Mouse (Mus musculus) E14TG2a.4 (cell line): ENCODE results near the gene Il9r.

Experiments used
- CTCF ChIP-seq: conservative IDR thresholded peaks from 2 replicates; pipeline ENCODE4 v1.5.1; 2014; ENCODE audit warnings: low read length
- POU5F1 ChIP-seq: IDR thresholded peaks from 2 replicates; pipeline ENCODE4 v1.6.1; 2014; ENCODE audit warnings: low read length, borderline replicate concordance

DNA sequence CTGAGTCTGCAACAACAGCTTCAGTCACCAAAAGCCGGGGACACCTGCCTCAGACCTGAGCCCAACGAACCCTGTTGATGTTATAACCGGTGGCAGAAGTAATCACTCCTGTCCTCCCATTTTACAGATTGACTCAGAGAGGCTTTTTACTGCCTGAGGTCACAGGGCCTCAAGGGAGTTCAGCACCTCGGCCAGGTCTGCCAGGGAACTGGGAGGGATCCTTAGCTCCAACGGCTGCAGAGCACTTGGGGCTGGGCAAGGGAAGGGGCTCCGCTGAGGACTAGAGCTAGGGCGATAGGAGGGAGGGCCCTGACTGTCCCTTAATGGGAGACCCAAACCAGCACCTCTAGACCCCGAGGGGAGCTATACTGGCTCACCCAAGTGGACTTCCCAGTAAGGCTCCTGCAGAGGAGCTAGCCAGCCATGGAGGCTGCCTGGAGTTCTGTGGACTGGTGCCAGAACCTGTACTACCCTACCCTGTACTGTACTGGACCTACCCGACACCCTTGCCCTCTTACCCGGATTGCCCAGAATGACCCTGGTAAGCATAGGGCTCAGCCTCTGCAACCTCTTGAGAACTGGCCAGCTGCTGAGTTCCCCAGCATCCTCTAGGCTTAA lies 20.6 kb upstream of the Il9r start:
- no peak for TF ChIP-seq CTCF
- TF ChIP-seq POU5F1: no peak
